Mouse (Mus musculus): ENCODE results near the gene Smtnl2. TPM values are rescaled to one million over a fixed set of nuclear protein-coding genes. Genes with fewer than 3 reads are reported as not detected.
"Not testable (repeated sequence)": the region's sequence is repeated elsewhere in the genome, so short reads cannot be mapped to it uniquely, and the experiment has no call there.

Gene Smtnl2
- polyA plus RNA-seq, 1 experiment from 2014 or later, result 109 TPM

- no peak for ATAC-seq (ENCODE audit: low FRiP score, low TSS enrichment)
- H3K9ac ChIP-seq (replicated peaks; ENCODE audit: low read length), result no peak overlapping the region
- WGBS, result 61% methylated on average over 4 of the region's 4 CpGs
- H3K36me3 ChIP-seq (ENCODE audit: insufficient read depth, low read length), result no peaks in the 10 kb centered on the region
- H3K4me3 ChIP-seq (ENCODE audit: low read length), result no peak overlapping the region
- no peaks in the 10 kb centered on the region for H3K27me3 ChIP-seq (ENCODE audit: insufficient read depth, low read length)
- no peak overlapping the region for H3K27ac ChIP-seq (ENCODE audit: low read length)
- no peaks in the 10 kb centered on the region for H3K9me3 ChIP-seq (ENCODE audit: low read length)
- H3K4me1 ChIP-seq (ENCODE audit: insufficient read depth, low read length), result peaks cover 5% of the 10 kb centered on the region
- H3K4me2 ChIP-seq (replicated peaks; ENCODE audit: low read depth, low read length), result no peak overlapping the region
These were observed 61.9 kb downstream of the Smtnl2 start for GRCm38 (mm10) chr11:72349652-72350051.

GRCm38 (mm10) chr11:72349016-72349415 is 62.5 kb downstream of the Smtnl2 start:
- no peaks in the 10 kb centered on the region for H3K9me3 ChIP-seq (ENCODE audit: low read length)
- H3K4me3 ChIP-seq (ENCODE audit: low read length), result no peak overlapping the region
- no peak for ATAC-seq (ENCODE audit: low FRiP score, low TSS enrichment)
- H3K36me3 ChIP-seq (ENCODE audit: insufficient read depth, low read length), result no peaks in the 10 kb centered on the region
- peaks cover 5% of the 10 kb centered on the region for H3K4me1 ChIP-seq (ENCODE audit: insufficient read depth, low read length)
- H3K4me2 ChIP-seq (replicated peaks; ENCODE audit: low read depth, low read length), result no peak overlapping the region
- H3K27me3 ChIP-seq (ENCODE audit: insufficient read depth, low read length), result no peaks in the 10 kb centered on the region
- 0 out of 2 replicates have a peak overlapping the region, but pooled peaks have one; percentile 34 for H3K27ac ChIP-seq (ENCODE audit: low read length)
- H3K9ac ChIP-seq (replicated peaks; ENCODE audit: low read length), result no peak overlapping the region
- WGBS, result 47% methylated on average over 8 of the region's 8 CpGs

GRCm38 (mm10) chr11:72348563-72348962 is 63.0 kb downstream of the Smtnl2 start:
- WGBS, result 48% methylated on average over 10 of the region's 10 CpGs
- no peak for ATAC-seq (ENCODE audit: low FRiP score, low TSS enrichment)
- no peaks in the 10 kb centered on the region for H3K9me3 ChIP-seq (ENCODE audit: low read length)

GRCm38 (mm10) chr11:72344486-72344885 is 67.0 kb downstream of the Smtnl2 start:
- Histone ChIP-seq H3K4me3 (ENCODE audit: low read length) (no peak overlapping the region), H3K27me3 (ENCODE audit: insufficient read depth, low read length) (no peaks in the 10 kb centered on the region), H3K9ac (replicated peaks; ENCODE audit: low read length) (no peak overlapping the region), H3K27ac (ENCODE audit: low read length) (no peak overlapping the region), H3K9me3 (ENCODE audit: low read length) (no peaks in the 10 kb centered on the region), H3K36me3 (ENCODE audit: insufficient read depth, low read length) (no peaks in the 10 kb centered on the region), H3K4me1 (ENCODE audit: insufficient read depth, low read length) (peaks cover 16% of the 10 kb centered on the region), H3K4me2 (replicated peaks; ENCODE audit: low read depth, low read length) (no peak overlapping the region)
- no peak for ATAC-seq (ENCODE audit: low FRiP score, low TSS enrichment)
- 83% methylated on average over 11 of the region's 11 CpGs for WGBS

More at GRCm38 (mm10) chr11:72348563-72348962, 63.0 kb downstream of the Smtnl2 start:
- Histone ChIP-seq H3K27me3 (ENCODE audit: insufficient read depth, low read length) (no peaks in the 10 kb centered on the region), H3K4me3 (ENCODE audit: low read length) (no peak overlapping the region), H3K36me3 (ENCODE audit: insufficient read depth, low read length) (no peaks in the 10 kb centered on the region), H3K27ac (ENCODE audit: low read length) (0 out of 2 replicates have a peak overlapping the region, but pooled peaks have one; percentile 34), H3K9ac (replicated peaks; ENCODE audit: low read length) (no peak overlapping the region), H3K4me1 (ENCODE audit: insufficient read depth, low read length) (peaks cover 5% of the 10 kb centered on the region), H3K4me2 (replicated peaks; ENCODE audit: low read depth, low read length) (no peak overlapping the region)

- H3K9me3 ChIP-seq (ENCODE audit: low read length), result no peaks in the 10 kb centered on the region
- 25% methylated on average over 8 of the region's 8 CpGs for WGBS
- peaks cover 20% of the 10 kb centered on the region for H3K4me1 ChIP-seq (ENCODE audit: insufficient read depth, low read length)
- H3K27me3 ChIP-seq (ENCODE audit: insufficient read depth, low read length), result no peaks in the 10 kb centered on the region
- H3K4me3 ChIP-seq (ENCODE audit: low read length), result no peak overlapping the region
- H3K27ac ChIP-seq (ENCODE audit: low read length), result no peak overlapping the region
- ATAC-seq (ENCODE audit: low FRiP score, low TSS enrichment), result no peak
- no peak overlapping the region for H3K4me2 ChIP-seq (replicated peaks; ENCODE audit: low read depth, low read length)
- H3K9ac ChIP-seq (replicated peaks; ENCODE audit: low read length), result no peak overlapping the region
- H3K36me3 ChIP-seq (ENCODE audit: insufficient read depth, low read length), result no peaks in the 10 kb centered on the region
These were observed 67.6 kb downstream of the Smtnl2 start for GRCm38 (mm10) chr11:72343904-72344303.

- H3K27me3 ChIP-seq (ENCODE audit: insufficient read depth, low read length), result not testable (repeated sequence)
- peaks cover 24% of the 10 kb centered on the region for H3K4me1 ChIP-seq (ENCODE audit: insufficient read depth, low read length)
- 90% methylated on average over 5 of the region's 5 CpGs for WGBS
These were observed 68.3 kb downstream of the Smtnl2 start for GRCm38 (mm10) chr11:72343238-72343625.

GRCm38 (mm10) chr11:72342549-72343237 is 68.8 kb downstream of the Smtnl2 start:
- no peak overlapping the region for H3K9ac ChIP-seq (replicated peaks; ENCODE audit: low read length)
- no peaks in the 10 kb centered on the region for H3K36me3 ChIP-seq (ENCODE audit: insufficient read depth, low read length)
- H3K4me1 ChIP-seq (ENCODE audit: insufficient read depth, low read length), result peaks cover 28% of the 10 kb centered on the region
- H3K4me3 ChIP-seq (ENCODE audit: low read length), result no peak overlapping the region
- H3K4me2 ChIP-seq (replicated peaks; ENCODE audit: low read depth, low read length), result peak overlapping the region; percentile 32
- peak; percentile 66 for ATAC-seq (ENCODE audit: low FRiP score, low TSS enrichment)
- H3K27ac ChIP-seq (ENCODE audit: low read length), result no peak overlapping the region
- no peaks in the 10 kb centered on the region for H3K27me3 ChIP-seq (ENCODE audit: insufficient read depth, low read length)
- no peaks in the 10 kb centered on the region for H3K9me3 ChIP-seq (ENCODE audit: low read length)
- whole genome bisulfite sequencing, result 11% methylated on average over 7 of the region's 7 CpGs

More at GRCm38 (mm10) chr11:72343238-72343625, 68.3 kb downstream of the Smtnl2 start:
- not testable (repeated sequence) for H3K4me3 ChIP-seq (ENCODE audit: low read length); H3K9ac ChIP-seq (replicated peaks; ENCODE audit: low read length); ATAC-seq (ENCODE audit: low FRiP score, low TSS enrichment); H3K36me3 ChIP-seq (ENCODE audit: insufficient read depth, low read length); H3K4me2 ChIP-seq (replicated peaks; ENCODE audit: low read depth, low read length); H3K27ac ChIP-seq (ENCODE audit: low read length); H3K9me3 ChIP-seq (ENCODE audit: low read length)

GRCm38 (mm10) chr11:72339716-72340115 is 71.8 kb downstream of the Smtnl2 start:
- peaks cover 28% of the 10 kb centered on the region for H3K4me1 ChIP-seq (ENCODE audit: insufficient read depth, low read length)
- WGBS, result 83% methylated on average over 4 of the region's 4 CpGs
- H3K27ac ChIP-seq (ENCODE audit: low read length), result peak overlapping the region; percentile 83
- no peaks in the 10 kb centered on the region for H3K36me3 ChIP-seq (ENCODE audit: insufficient read depth, low read length)
- H3K4me2 ChIP-seq (replicated peaks; ENCODE audit: low read depth, low read length), result no peak overlapping the region
- H3K27me3 ChIP-seq (ENCODE audit: insufficient read depth, low read length), result no peaks in the 10 kb centered on the region
- no peak overlapping the region for H3K4me3 ChIP-seq (ENCODE audit: low read length)
- no peak overlapping the region for H3K9ac ChIP-seq (replicated peaks; ENCODE audit: low read length)
- no peaks in the 10 kb centered on the region for H3K9me3 ChIP-seq (ENCODE audit: low read length)
- no peak for ATAC-seq (ENCODE audit: low FRiP score, low TSS enrichment)
